Comparison of ENCODE assay signal across 26 mouse cellular contexts in the genomic region with DNA sequence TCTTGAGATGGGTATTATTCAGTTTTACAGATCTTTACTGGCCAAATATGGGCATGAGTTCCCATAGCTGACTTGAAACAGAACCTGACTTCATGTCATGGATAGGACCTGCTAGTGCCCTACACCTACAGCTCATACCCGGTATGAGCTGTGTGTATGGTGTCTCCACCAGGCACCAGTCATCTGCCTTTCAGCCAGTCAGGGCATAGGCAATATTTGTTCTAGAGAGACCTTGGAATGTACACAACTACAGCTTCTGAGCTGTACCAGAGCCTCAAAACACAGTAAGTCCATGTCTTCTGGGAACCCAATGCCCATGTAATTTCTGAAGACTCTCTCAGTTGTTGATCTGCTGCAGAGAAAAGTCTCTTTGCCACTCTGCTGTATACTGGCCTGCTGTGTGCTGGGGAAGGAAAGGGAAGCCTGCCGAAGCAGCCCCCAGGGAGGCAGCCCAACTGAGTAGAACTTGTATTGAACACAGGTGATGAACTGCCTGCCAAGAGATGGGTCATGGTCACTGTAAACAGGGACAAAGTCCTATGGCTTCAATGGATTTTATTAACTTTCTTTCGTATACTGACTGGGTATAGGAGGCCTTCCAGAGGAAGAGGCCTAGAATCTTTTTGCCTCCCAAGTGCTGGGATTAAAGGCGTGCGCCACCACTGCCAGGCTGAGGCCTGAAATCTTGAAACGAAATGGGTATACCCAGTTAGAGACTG. TPM values are rescaled to one million over a fixed set of nuclear protein-coding genes. Genes with fewer than 3 reads are reported as not detected.
DNase-seq lines count a peak whose midpoint lies in the region; ATAC-seq lines count a peak whose summit lies in the region.
"Had no signal": no experiment of that assay in that cellular context is flagged by ENCODE, and none has a peak within 500 bp of the region (broad histone marks: within the 10 kb centered on the region; RNA-seq: fewer than 3 reads in every experiment).

No protein-coding gene starts in this region.

- H3K9ac ChIP-seq in liver, embryonic 11.5 days (ENCODE audit: low read depth, low read length), result no peak overlapping the region
- no peak overlapping the region for H3K9ac ChIP-seq in liver, embryonic 12.5 days
- no peak overlapping the region for H3K9ac ChIP-seq in liver, embryonic 15.5 days
- H3K9ac ChIP-seq: embryonic facial prominence, embryonic 13.5 days; forebrain, embryonic 13.5 days; hindbrain, embryonic 12.5 days; hindbrain, embryonic 15.5 days had no signal

- peaks cover 4% of the 10 kb centered on the region; the same call in 1 of the 2 replicates for H3K36me3 ChIP-seq in liver, embryonic 11.5 days (ENCODE audit: control insufficient read depth, insufficient read depth, low read length)
- peaks cover 67% of the 10 kb centered on the region for H3K36me3 ChIP-seq in liver, embryonic 12.5 days
- peaks cover 75% of the 10 kb centered on the region for H3K36me3 ChIP-seq in liver, embryonic 15.5 days (replicated peaks)

- H3K4me1 ChIP-seq in liver, embryonic 11.5 days (replicated peaks; ENCODE audit: control insufficient read depth, insufficient read depth, low read length), result 0 out of 2 replicates have a peak, but pooled peaks cover 2% of the 10 kb centered on the region
- peaks cover 15% of the 10 kb centered on the region; the same call in 1 of the 2 replicates for H3K4me1 ChIP-seq in liver, embryonic 12.5 days
- peaks cover 44% of the 10 kb centered on the region for H3K4me1 ChIP-seq in liver, embryonic 15.5 days (replicated peaks)
- H3K4me1 ChIP-seq: hindbrain, embryonic 12.5 days; hindbrain, embryonic 15.5 days had no signal

- no peak for DNase-seq in liver, embryonic 11.5 days (ENCODE audit: low spot score)
- no peak for DNase-seq in spleen, postnatal 14 days (ENCODE audit: low spot score in 2 of 2)
- DNase-seq: adrenal gland, adult 2 months; adrenal gland, postnatal 14 days; cerebellum, adult 11 months; cerebellum, adult 8-10 months; cerebellum, postnatal 10 days; cerebellum, postnatal 36 days; embryo, embryonic 11 days; gastrocnemius, adult 2 months; gastrocnemius, postnatal 14 days; heart, adult 11 months had no signal

- no peaks in the 10 kb centered on the region for H3K27me3 ChIP-seq in liver, embryonic 11.5 days (replicated peaks; ENCODE audit: control insufficient read depth, insufficient read depth, low read length)
- no peaks in the 10 kb centered on the region for H3K27me3 ChIP-seq in liver, embryonic 12.5 days (replicated peaks)
- no peaks in the 10 kb centered on the region for H3K27me3 ChIP-seq in liver, embryonic 15.5 days
- H3K27me3 ChIP-seq: embryonic facial prominence, embryonic 13.5 days; forebrain, embryonic 13.5 days; hindbrain, embryonic 12.5 days; hindbrain, embryonic 15.5 days had no signal

- no peak overlapping the region for H3K27ac ChIP-seq in liver, embryonic 11.5 days (ENCODE audit: low read depth, low read length)
- no peak overlapping the region for H3K27ac ChIP-seq in liver, embryonic 12.5 days
- peak overlapping the region; percentile 69 for H3K27ac ChIP-seq in liver, embryonic 15.5 days (replicated peaks)
- H3K27ac ChIP-seq: embryonic facial prominence, embryonic 10.5 days; embryonic facial prominence, embryonic 13.5 days; forebrain, embryonic 10.5 days; forebrain, embryonic 13.5 days; gastrocnemius, adult 2 months; hindbrain, embryonic 12.5 days; hindbrain, embryonic 15.5 days had no signal

- H3K9me3 ChIP-seq in liver, embryonic 11.5 days (ENCODE audit: control insufficient read depth, low read length), result no peaks in the 10 kb centered on the region
- H3K9me3 ChIP-seq in liver, embryonic 12.5 days (replicated peaks), result no peaks in the 10 kb centered on the region
- H3K9me3 ChIP-seq in liver, embryonic 15.5 days (replicated peaks), result no peaks in the 10 kb centered on the region
- H3K9me3 ChIP-seq: embryonic facial prominence, embryonic 10.5 days; embryonic facial prominence, embryonic 13.5 days; forebrain, embryonic 10.5 days; forebrain, embryonic 13.5 days; hindbrain, embryonic 12.5 days; hindbrain, embryonic 15.5 days had no signal

- ATAC-seq in liver, embryonic 11.5 days (replicated peaks; ENCODE audit: low FRiP score), result 0 out of 2 replicates have a peak, but pooled peaks have one; percentile 22
- peak; percentile 52; the same call in 1 of the 2 replicates for ATAC-seq in liver, embryonic 12.5 days
- peak; percentile 77 for ATAC-seq in liver, embryonic 15.5 days (ENCODE audit: insufficient read depth)
- no peak for ATAC-seq in monocyte, adult 5-6 weeks (replicated peaks; ENCODE audit: insufficient number of reproducible peaks, low FRiP score, low TSS enrichment, poor library complexity, severe bottlenecking)
- ATAC-seq in erythroid progenitor cell, adult 5-6 weeks (replicated peaks; ENCODE audit: low FRiP score, poor library complexity, severe bottlenecking), result no peak
- ATAC-seq: CD4-positive, CD25-positive, alpha-beta regulatory T cell, adult 4 months; forebrain, embryonic 13.5 days; forebrain, embryonic 16.5 days had no signal

- H3K4me2 ChIP-seq in liver, embryonic 11.5 days, result 0 out of 2 replicates have a peak overlapping the region, but pooled peaks have one; percentile 5
- H3K4me2 ChIP-seq in liver, embryonic 12.5 days, result no peak overlapping the region
- peak overlapping the region; percentile 30; the same call in 1 of the 2 replicates for H3K4me2 ChIP-seq in liver, embryonic 15.5 days
- H3K4me2 ChIP-seq: embryonic facial prominence, embryonic 13.5 days; forebrain, embryonic 13.5 days; heart, embryonic 11.5 days; hindbrain, embryonic 12.5 days; hindbrain, embryonic 15.5 days had no signal

- 88% methylated on average over 6 of the region's 6 CpGs for WGBS in liver, embryonic 11.5 days
- 77% methylated on average over 6 of the region's 6 CpGs for WGBS in liver, embryonic 12.5 days (ENCODE audit: insufficient replicate concordance)
- 68% methylated on average over 6 of the region's 6 CpGs for WGBS in liver, embryonic 15.5 days (ENCODE audit: insufficient replicate concordance)

- no peak overlapping the region for H3K4me3 ChIP-seq in liver, embryonic 11.5 days (ENCODE audit: low read depth, low read length)
- no peak overlapping the region for H3K4me3 ChIP-seq in liver, embryonic 12.5 days
- H3K4me3 ChIP-seq in liver, embryonic 15.5 days (replicated peaks), result no peak overlapping the region
- H3K4me3 ChIP-seq: embryonic facial prominence, embryonic 10.5 days; embryonic facial prominence, embryonic 13.5 days; erythroblast, embryonic 14.5 days; forebrain, embryonic 10.5 days; forebrain, embryonic 13.5 days; gastrocnemius, adult 2 months; hindbrain, embryonic 12.5 days; hindbrain, embryonic 15.5 days had no signal

RNA-seq across cellular contexts. Expression of a gene that starts 13.3 kb away (rescaled TPM):
- polyA plus RNA-seq in liver, embryonic 11.5 days (2014; fragmentation: Nextera tagmentation; extraction: Ambion mirVana), result 311 and 347 TPM in 2 replicates
- polyA plus RNA-seq in liver, embryonic 12.5 days (2016; fragmentation: Nextera tagmentation; extraction: Ambion mirVana), result 252 and 256 TPM in 2 replicates
- polyA plus RNA-seq in liver, embryonic 15.5 days (2015; fragmentation: Nextera tagmentation; extraction: Ambion mirVana), result 151 and 177 TPM in 2 replicates
- 228 to 236 TPM (median 231 TPM) in 3 replicates for total RNA-seq in monocyte, adult 5-6 weeks (2017)
- 58.0 and 75.0 TPM in 2 replicates for total RNA-seq in erythroid progenitor cell, adult 5-6 weeks (2015; ENCODE audit: low replicate concordance)
- total RNA-seq in erythroid progenitor cell, adult 5-6 weeks (2017; ENCODE audit: low replicate concordance), result 168 and 208 TPM in 2 replicates

RNA-seq across cellular contexts. Expression of a gene that starts 13.6 kb away (rescaled TPM):
- polyA plus RNA-seq in liver, embryonic 11.5 days (2014; fragmentation: Nextera tagmentation; extraction: Ambion mirVana), result 16.1 and 16.2 TPM in 2 replicates
- polyA plus RNA-seq in liver, embryonic 12.5 days (2016; fragmentation: Nextera tagmentation; extraction: Ambion mirVana), result 10.1 and 10.2 TPM in 2 replicates
- 27.1 and 33.0 TPM in 2 replicates for polyA plus RNA-seq in liver, embryonic 15.5 days (2015; fragmentation: Nextera tagmentation; extraction: Ambion mirVana)
- total RNA-seq in monocyte, adult 5-6 weeks (2017), result 2.1 to 4.3 TPM (median 2.8 TPM) in 3 replicates
- total RNA-seq in erythroid progenitor cell, adult 5-6 weeks (2015; ENCODE audit: low replicate concordance), result 4.6 and 6.1 TPM in 2 replicates
- 1.2 TPM in 1 of 2 replicates, not detected in the other for total RNA-seq in erythroid progenitor cell, adult 5-6 weeks (2017; ENCODE audit: low replicate concordance)

RNA-seq across cellular contexts. Expression of a gene that starts 14.7 kb away (rescaled TPM):
- 32.6 and 33.3 TPM in 2 replicates for polyA plus RNA-seq in liver, embryonic 11.5 days (2014; fragmentation: Nextera tagmentation; extraction: Ambion mirVana)
- polyA plus RNA-seq in liver, embryonic 12.5 days (2016; fragmentation: Nextera tagmentation; extraction: Ambion mirVana), result 18.5 and 19.4 TPM in 2 replicates
- 10.9 and 11.6 TPM in 2 replicates for polyA plus RNA-seq in liver, embryonic 15.5 days (2015; fragmentation: Nextera tagmentation; extraction: Ambion mirVana)
- 0.48 to 7.5 TPM (median 5.7 TPM) in 3 replicates for total RNA-seq in monocyte, adult 5-6 weeks (2017)
- total RNA-seq in erythroid progenitor cell, adult 5-6 weeks (2015; ENCODE audit: low replicate concordance), result 36.0 and 39.0 TPM in 2 replicates
- total RNA-seq in erythroid progenitor cell, adult 5-6 weeks (2017; ENCODE audit: low replicate concordance), result 8.5 and 14.6 TPM in 2 replicates

RNA-seq across cellular contexts. Expression of a gene that starts 14.8 kb away (rescaled TPM):
- 14.9 and 18.5 TPM in 2 replicates for polyA plus RNA-seq in liver, embryonic 11.5 days (2014; fragmentation: Nextera tagmentation; extraction: Ambion mirVana)
- polyA plus RNA-seq in liver, embryonic 12.5 days (2016; fragmentation: Nextera tagmentation; extraction: Ambion mirVana), result 12.8 TPM in 2 replicates
- polyA plus RNA-seq in liver, embryonic 15.5 days (2015; fragmentation: Nextera tagmentation; extraction: Ambion mirVana), result 14.5 and 18.0 TPM in 2 replicates
- total RNA-seq in monocyte, adult 5-6 weeks (2017), result 18.9 to 42.4 TPM (median 29.1 TPM) in 3 replicates
- 23.8 and 27.7 TPM in 2 replicates for total RNA-seq in erythroid progenitor cell, adult 5-6 weeks (2015; ENCODE audit: low replicate concordance)
- 7.1 and 13.7 TPM in 2 replicates for total RNA-seq in erythroid progenitor cell, adult 5-6 weeks (2017; ENCODE audit: low replicate concordance)

RNA-seq across cellular contexts. Expression of a gene that starts 35.8 kb away (rescaled TPM):
- 33.7 and 35.9 TPM in 2 replicates for polyA plus RNA-seq in liver, embryonic 11.5 days (2014; fragmentation: Nextera tagmentation; extraction: Ambion mirVana)
- 14.9 and 18.2 TPM in 2 replicates for polyA plus RNA-seq in liver, embryonic 12.5 days (2016; fragmentation: Nextera tagmentation; extraction: Ambion mirVana)
- 11.7 and 12.1 TPM in 2 replicates for polyA plus RNA-seq in liver, embryonic 15.5 days (2015; fragmentation: Nextera tagmentation; extraction: Ambion mirVana)
- total RNA-seq in monocyte, adult 5-6 weeks (2017), result 1.3 to 2.6 TPM in 2 of 3 replicates, not detected in the other
- total RNA-seq in erythroid progenitor cell, adult 5-6 weeks (2015; ENCODE audit: low replicate concordance), result 9.2 and 15.5 TPM in 2 replicates
- 7.7 and 11.8 TPM in 2 replicates for total RNA-seq in erythroid progenitor cell, adult 5-6 weeks (2017; ENCODE audit: low replicate concordance)

Comparison
In these comparisons a context has a peak if more than half of its experiments do, and no peak if none do; other contexts are left out.
1. ATAC-seq: peak in liver, embryonic 11.5 days (single experiment), liver, embryonic 12.5 days (single experiment) and liver, embryonic 15.5 days (single experiment); none in monocyte, adult 5-6 weeks (single experiment) and erythroid progenitor cell, adult 5-6 weeks (single experiment).